Mouse (Mus musculus) brain, embryonic 14.5 days (tissue): Measurements from ENCODE around the gene Dlg1. TPM values are rescaled to one million over a fixed set of nuclear protein-coding genes. Genes with fewer than 3 reads are reported as not detected.
A peak's percentile ranks its signal among the peaks of the same experiment; 100 is the strongest.

Experiments used
- DNase-seq: peaks from one replicate; pipeline ENCODE4 v3.0.0-alpha.2; 2011; ENCODE audit warnings: low read depth
- CTCF ChIP-seq: fragments of 200-500 bp; IDR thresholded peaks from 2 replicates; pipeline ENCODE4 v1.5.1; 2012; ENCODE audit warnings: inconsistent platforms, mild to moderate bottlenecking, moderate library complexity, borderline replicate concordance; ENCODE audit not compliant: insufficient read depth, insufficient read length; ENCODE audit errors: extremely low read depth
- POLR2A ChIP-seq: fragments of 200-500 bp; IDR thresholded peaks from 2 replicates; pipeline ENCODE4 v1.6.1; 2012; ENCODE audit warnings: mild to moderate bottlenecking, inconsistent platforms, borderline replicate concordance; ENCODE audit not compliant: poor library complexity, insufficient read depth, insufficient read length, severe bottlenecking; ENCODE audit errors: extremely low read depth
- polyA plus RNA-seq: library from polyadenylated mRNA; depleted of rRNA; stranded (reverse); fragments of >200 nt; gene quantifications from 2 replicates; pipeline ENCODE4 v1.2.3, GENCODE M21; 2012

The Dlg1 gene
- polyA plus RNA-seq, 1 experiment: 30.8 TPM

DNA sequence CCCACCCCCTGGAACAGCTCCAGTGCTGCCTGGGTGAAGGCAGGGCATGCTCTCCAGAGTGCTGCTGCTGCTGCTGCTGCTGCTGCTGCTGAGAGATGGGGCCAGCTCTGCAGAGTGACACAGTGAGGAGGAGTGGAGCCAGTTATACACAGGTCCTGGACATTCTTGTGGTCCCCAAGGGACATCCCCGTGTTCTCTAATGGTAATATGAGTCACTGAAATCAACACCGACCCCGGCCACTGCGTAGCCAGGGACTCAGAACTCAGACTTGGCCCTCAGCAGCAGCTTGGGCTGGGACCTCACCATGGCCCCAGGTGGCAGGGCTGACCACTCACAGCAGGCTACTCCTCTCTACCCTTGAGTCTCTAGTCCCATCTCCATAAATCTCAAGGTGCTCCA, 21.5 kb upstream of the Dlg1 start:
- TF ChIP-seq POLR2A (no peak), CTCF (no peak)

DNA sequence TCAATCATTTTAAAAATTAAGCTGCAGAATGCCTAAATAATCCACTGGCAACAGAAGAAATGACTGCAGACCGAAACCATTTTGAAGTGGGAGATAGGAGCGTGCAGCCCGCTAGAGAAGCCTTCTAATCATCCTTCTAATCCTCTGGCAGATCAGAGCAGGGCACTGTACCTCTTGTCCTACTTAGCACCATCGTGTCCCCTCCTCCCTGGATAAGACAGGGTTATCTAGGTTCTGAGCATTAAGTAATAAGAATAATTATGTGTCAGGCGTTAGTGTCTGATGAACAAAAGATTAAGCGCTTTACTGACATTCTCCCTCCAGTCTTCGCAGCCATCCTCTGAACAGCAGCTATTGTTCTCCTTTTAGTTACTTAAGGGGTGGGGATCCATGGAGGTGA, 16.0 kb upstream of the Dlg1 start:
- TF ChIP-seq POLR2A (no peak), CTCF (no peak)
- DNase-seq: no peak

More for the DNA sequence above, 21.5 kb upstream of the Dlg1 start:
- DNase-seq: no peak

DNA sequence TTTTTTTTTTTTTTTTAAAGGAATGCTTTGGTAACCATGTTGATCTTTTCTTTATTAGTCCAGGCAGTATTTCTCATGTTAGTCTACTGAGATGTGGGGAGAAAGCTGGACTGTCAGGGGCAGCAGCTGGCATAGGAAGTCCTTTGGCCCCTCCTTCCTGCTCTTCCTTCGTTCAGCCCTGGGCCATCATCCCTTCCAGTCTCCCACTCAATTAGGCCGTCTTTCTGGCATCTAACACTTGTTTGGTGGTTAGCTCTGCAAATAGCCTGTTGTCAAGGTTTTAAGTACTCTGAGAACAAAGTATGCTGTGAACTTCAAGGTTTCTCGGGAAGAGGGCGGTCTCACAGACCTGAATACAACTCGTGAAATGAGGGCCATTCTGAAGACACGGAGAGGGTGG, 12.5 kb upstream of the Dlg1 start:
- DNase-seq: peak; percentile 80
- no peak for TF ChIP-seq POLR2A

DNA sequence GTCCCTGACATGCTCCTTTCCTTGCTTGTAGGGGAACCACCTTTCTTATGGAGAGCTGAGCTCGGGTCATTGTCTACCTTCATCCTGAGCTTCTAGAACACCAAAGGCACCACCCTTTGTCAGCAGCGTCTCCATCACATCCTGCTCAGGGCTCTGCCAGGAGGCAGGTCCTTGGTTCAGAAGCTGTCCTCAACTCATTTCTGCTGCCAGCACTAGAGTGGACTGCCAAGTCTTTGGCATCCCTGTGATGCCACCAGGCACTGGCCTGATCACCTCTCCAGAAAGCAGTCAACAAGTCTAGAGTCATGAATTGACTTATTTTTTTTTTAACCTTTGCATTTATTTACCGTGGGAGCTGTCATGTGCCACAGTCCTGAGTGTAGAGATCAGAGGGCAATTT, 11.7 kb upstream of the Dlg1 start:
- TF ChIP-seq POLR2A (no peak), CTCF (no peak)
- DNase-seq: no peak

DNA sequence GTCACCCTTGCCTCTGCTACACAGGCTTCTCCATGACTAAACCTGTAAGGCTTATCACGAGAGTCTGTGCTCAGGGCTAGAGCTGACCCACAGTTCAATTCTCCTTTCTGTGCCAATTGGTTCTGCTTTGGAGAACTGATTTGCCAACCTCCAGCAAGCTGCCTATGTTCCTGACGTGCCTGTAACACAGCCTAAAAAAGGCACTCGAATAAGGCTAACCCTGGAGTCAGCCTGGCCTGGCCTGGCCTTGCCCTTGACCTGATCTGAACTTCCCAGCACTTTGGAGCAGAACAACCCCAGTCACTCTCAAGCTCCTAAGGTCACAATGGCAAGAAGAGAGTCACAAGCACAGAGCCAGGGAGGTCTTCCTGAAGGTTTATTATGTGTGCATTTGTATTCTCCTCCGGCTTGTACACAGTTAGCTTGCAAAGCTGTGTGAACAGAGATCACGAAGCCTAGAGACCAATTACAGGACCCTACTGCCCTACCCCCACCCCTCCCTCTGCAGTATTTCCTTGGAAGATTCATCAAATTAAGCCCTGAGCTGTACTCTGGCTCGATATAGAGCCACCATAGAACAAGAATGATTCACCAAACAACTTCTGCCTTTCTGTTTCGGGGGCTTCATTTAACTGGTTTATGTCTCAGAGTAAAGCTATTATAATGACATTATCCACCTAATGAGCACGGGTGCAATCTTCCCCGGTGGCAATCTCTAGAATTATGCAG, 11.0 kb upstream of the Dlg1 start:
- DNase-seq: peak; percentile 42
- no peak for TF ChIP-seq POLR2A
- TF ChIP-seq CTCF: no peak

DNA sequence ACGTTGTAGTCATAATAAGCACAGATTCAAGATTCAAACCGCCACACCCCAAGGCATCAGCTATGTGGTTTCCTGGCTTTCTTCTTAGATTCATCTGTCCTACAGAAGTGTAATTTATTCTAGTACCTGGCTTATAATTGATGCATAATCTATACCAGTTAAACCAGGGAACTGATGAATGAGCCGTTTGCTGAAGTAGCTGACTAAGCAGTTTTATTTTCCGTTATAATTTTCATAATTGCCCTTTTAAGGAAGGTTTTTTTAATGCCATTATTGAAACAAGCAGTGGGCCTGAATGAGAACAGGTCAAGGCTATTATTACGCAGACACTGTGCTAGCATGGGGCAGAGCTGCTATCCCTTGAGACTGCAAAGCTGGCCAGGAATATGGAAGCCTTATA, 9.6 kb upstream of the Dlg1 start:
- no peak for TF ChIP-seq CTCF
- no peak for TF ChIP-seq POLR2A
- DNase-seq: no peak

DNA sequence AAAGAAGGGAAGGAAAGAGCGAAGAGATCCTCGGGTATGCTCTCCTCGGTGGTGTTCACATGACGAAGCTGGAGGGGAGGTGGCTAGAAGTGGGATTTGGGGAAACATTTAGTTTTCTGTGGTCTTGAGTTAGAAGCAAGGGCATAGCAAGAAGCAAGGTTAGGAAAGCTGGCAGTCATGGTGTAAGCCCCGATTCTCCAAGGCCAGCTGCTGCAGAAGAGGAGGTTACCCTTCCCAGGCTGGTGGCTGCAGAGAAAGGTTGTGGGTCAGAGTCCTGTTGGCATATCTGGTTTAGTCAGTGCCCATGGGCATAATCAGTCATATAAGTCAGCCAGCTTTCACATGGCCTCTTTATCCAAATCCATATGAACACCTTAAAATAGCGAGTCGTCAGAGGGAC, 9.2 kb upstream of the Dlg1 start:
- DNase-seq: no peak
- TF ChIP-seq CTCF: no peak
- TF ChIP-seq POLR2A: no peak

DNA sequence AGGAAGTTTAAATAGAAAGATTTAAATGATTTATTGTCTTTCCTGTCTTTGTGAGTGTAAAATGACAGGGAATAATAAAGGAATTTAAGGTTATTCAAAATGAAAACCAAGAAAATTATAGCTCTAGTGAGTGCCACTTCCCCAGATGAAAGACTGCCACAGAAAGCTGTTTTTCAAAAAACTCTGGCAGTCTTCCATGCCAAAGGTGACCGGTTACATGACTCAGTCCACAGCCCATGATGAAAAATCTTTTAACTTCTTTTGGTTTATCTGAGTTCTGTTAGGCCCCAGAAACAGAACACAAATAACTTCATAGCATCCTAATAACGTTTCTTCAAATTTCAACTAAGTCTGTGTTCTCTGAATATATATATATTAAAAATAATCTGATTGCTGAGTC, 7.7 kb upstream of the Dlg1 start:
- DNase-seq: no peak
- no peak for TF ChIP-seq CTCF
- no peak for TF ChIP-seq POLR2A

DNA sequence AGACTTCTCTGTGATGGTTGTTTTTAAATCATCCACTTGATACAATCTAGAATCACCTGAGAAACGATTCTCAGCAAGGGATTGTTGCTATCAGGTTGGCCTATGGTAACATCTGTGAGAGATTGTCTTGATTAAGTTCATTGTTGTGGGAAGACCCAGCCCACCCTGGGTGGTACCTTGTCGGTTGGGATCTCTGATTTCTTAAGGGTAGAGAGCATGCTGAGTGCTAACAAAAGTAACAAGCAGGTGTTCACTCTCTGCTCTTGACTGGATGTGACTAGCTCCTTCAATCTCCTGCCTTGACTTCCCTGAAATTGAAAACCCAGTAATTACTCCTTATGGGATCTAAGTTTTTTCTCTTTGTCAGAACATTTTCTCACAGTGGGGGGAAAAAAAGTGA, 5.7 kb upstream of the Dlg1 start:
- no peak for TF ChIP-seq CTCF
- no peak for TF ChIP-seq POLR2A
- DNase-seq: no peak

DNA sequence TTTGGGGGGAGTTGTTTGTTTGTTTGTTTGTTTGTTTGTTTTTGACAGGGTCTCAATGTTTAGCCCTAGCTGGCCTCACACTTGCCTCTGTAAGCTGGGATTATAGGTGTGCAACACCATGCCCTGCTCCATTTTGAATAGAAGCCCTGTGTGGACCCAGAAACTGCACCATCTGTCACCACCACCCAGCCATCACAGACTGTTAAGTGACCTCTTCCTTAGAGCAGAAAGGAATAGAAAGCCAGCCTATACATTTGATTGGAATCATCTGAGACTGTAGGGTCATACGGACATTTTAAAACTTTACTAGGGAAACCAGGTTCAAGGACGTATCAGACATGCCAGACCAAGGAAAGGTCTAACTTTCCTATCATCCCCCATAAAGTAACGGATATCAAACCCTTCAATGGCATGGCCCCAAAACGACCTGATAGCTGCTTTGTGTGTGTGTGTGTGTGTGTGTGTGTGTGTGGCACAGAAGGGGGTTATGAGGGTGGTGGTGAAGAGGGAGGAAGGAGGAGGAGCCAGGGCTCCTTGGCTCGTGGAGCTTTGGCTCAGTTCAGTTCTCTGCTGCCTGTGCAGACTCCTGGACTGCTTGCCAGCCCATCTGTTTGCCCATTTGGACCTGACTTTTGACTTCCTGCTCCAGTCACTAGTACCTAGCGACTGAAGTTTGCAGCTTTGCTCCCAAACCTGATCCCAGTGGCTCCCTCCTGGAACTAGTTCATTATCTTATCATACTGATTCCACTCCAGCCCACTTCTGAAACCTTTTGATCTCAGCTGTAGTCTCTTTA, 4.5 kb upstream of the Dlg1 start:
- peak; percentile 37 for DNase-seq
- TF ChIP-seq POLR2A: no peak
- no peak for TF ChIP-seq CTCF

DNA sequence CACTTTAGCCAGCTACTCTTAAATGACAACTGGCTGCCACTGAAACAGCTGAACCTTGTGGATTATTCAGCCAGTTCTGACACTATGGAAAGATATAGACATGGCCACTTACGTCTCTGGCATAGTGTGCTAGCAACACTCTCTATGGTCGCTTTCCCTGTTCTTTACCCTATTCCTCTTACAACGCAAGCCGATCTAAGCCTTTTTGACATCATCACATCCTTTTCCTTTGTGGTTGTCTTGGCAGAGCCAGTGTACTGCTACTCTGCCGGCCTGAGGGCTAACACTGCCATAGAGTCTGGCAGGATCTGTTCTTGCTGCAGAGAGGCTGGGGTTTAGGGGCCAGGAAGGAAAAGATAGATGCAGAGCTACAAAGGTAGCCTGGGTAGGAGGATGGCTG, 3.8 kb upstream of the Dlg1 start:
- DNase-seq: no peak
- TF ChIP-seq CTCF (no peak), POLR2A (no peak)
